Mouse (Mus musculus): ENCODE data around the gene Cenpq. TPM values are rescaled to one million over a fixed set of nuclear protein-coding genes. Genes with fewer than 3 reads are reported as not detected.

The Cenpq gene
- polyA plus RNA-seq, 1 experiment from 2014 or later = 15.8 TPM

Other genes with a start within 250 kb of the Cenpq start
- not detected in 2 replicates for gene Esp1, start 207.9 kb downstream of the Cenpq start, polyA plus RNA-seq (2015; fragmentation: Nextera tagmentation; extraction: Ambion mirVana)
- gene Crisp2, start 128.0 kb downstream of the Cenpq start, polyA plus RNA-seq (2015; fragmentation: Nextera tagmentation; extraction: Ambion mirVana) = not detected in 2 replicates
- 4.4 and 7.7 TPM in 2 replicates for gene Rhag, start 123.9 kb downstream of the Cenpq start, polyA plus RNA-seq (2015; fragmentation: Nextera tagmentation; extraction: Ambion mirVana)
- 2.0 and 2.3 TPM in 2 replicates for gene 9130008F23Rik, start 54.5 kb downstream of the Cenpq start, polyA plus RNA-seq (2015; fragmentation: Nextera tagmentation; extraction: Ambion mirVana)
- gene Glyatl3, start 20.7 kb downstream of the Cenpq start, polyA plus RNA-seq (2015; fragmentation: Nextera tagmentation; extraction: Ambion mirVana) = not detected in 2 replicates
- gene Mut, start 362 bp downstream of the Cenpq start, polyA plus RNA-seq (2015; fragmentation: Nextera tagmentation; extraction: Ambion mirVana) = 31.0 and 33.8 TPM in 2 replicates

Data from heart, embryonic 13.5 days (tissue).